Mouse (Mus musculus) cerebellum, adult 2 months (tissue): ENCODE results near the gene Spred1.

Source experiments
- CTCF ChIP-seq: fragments of 200-500 bp; IDR thresholded peaks from 2 replicates; pipeline ENCODE4 v1.5.1; 2011; ENCODE audit warnings: low read depth, mild to moderate bottlenecking, control low read depth, low read length, moderate library complexity, borderline replicate concordance; ENCODE audit not compliant: insufficient read depth
- POLR2A ChIP-seq: fragments of 200-500 bp; IDR thresholded peaks from 2 replicates; pipeline ENCODE4 v1.6.1; 2011; ENCODE audit warnings: low read length, control low read depth, borderline replicate concordance; ENCODE audit not compliant: insufficient read depth

DNA sequence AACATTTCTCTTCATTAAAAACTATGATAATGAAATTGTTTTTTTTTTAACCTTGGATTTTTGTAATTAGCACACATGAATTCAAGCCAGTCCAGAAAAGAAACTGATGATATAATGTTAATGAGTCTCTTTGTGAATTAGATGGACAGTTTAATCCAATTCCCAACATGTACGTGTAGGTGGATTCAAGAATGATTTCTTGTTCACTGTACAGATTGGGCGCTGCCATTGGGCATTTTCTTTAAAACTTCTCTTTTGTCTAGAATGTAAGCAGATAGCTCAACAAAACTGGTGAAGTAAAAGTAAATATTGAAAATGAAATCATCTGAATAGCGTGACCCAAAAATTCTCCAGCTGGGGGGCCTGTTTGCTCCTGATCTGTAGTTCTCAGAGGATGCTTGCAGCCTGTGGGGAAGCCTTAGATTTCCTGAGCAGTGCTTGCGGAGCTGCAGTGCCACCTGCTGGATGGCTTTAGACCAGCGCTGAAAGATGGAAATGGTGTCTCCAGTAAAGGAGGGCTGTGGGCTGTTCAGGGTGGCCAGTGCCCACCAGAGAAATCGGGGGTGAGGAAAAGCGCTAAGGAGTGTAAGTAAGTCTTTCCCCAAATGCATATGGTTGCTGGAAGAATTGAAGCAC, 59.2 kb downstream of the Spred1 start:
- TF ChIP-seq POLR2A (no peak), CTCF (peak; percentile 98)
